In genomic region chr8:84771941-84772378, GRCm38 (mm10) we compare ENCODE assay signal across 8 mouse cellular contexts. TPM values are rescaled to one million over a fixed set of nuclear protein-coding genes. Genes with fewer than 3 reads are reported as not detected.
DNase-seq lines count a peak whose midpoint lies in the region; ATAC-seq and TF ChIP-seq lines count a peak whose summit lies in the region.

No protein-coding gene starts in this region.

- peak overlapping the region; percentile 61 for H3K9ac ChIP-seq in neural tube, embryonic 13.5 days

- TF ChIP-seq CTCF in gastrocnemius, adult 2 months (IDR thresholded peaks at IDR 0.05), result no peak

- H3K4me1 ChIP-seq in neural tube, embryonic 13.5 days (replicated peaks), result peaks cover 76% of the 10 kb centered on the region

- intact Hi-C loops in gastrocnemius, adult 2 months (cut with DNase I), result no loop called here

- no peak for ATAC-seq in neural tube, embryonic 13.5 days (ENCODE audit: low read depth)
- ATAC-seq in erythroid progenitor cell, adult 5-6 weeks (replicated peaks; ENCODE audit: low FRiP score, poor library complexity, severe bottlenecking), result no peak

- peak overlapping the region; percentile 61 for H3K4me3 ChIP-seq in gastrocnemius, adult 2 months
- H3K4me3 ChIP-seq in neural tube, embryonic 13.5 days, result peak overlapping the region; percentile 31

- 4% methylated on average over 34 of the region's 34 CpGs for WGBS in neural tube, embryonic 13.5 days

- H3K36me3 ChIP-seq in neural tube, embryonic 13.5 days, result no peaks in the 10 kb centered on the region

- peak; percentile 51 for DNase-seq in gastrocnemius, adult 2 months
- DNase-seq in gastrocnemius, postnatal 25 days, result no peak
- DNase-seq in urinary bladder, postnatal 14 days (ENCODE audit: low spot score), result peak; percentile 53
- DNase-seq in urinary bladder, postnatal 25 days (ENCODE audit: low spot score), result no peak
- peak; percentile 53 for DNase-seq in kidney, postnatal 10 days
- no peak for DNase-seq in ovary, postnatal 10 days (ENCODE audit: low spot score)

- H3K27me3 ChIP-seq in neural tube, embryonic 13.5 days, result peaks cover 90% of the 10 kb centered on the region

- peak overlapping the region; percentile 96 for H3K27ac ChIP-seq in gastrocnemius, adult 2 months
- peak overlapping the region; percentile 42; the same call in 1 of the 2 replicates for H3K27ac ChIP-seq in neural tube, embryonic 13.5 days (replicated peaks)

- H3K9me3 ChIP-seq in neural tube, embryonic 13.5 days, result no peaks in the 10 kb centered on the region

- H3K4me2 ChIP-seq in neural tube, embryonic 13.5 days, result peak overlapping the region; percentile 55

RNA-seq across cellular contexts. Expression of gene Nfix, which starts 28.2 kb away (rescaled TPM):
- total RNA-seq in gastrocnemius, adult 2 months (2021), result 100 to 1,000 TPM; 465 to 558 TPM
- total RNA-seq in gastrocnemius, postnatal 25 days (2021), result 100 to 1,000 TPM; 447 to 529 TPM
- polyA plus RNA-seq in neural tube, embryonic 13.5 days (2015; fragmentation: Nextera tagmentation; extraction: Ambion mirVana), result 28.7 and 34.4 TPM in 2 replicates
- total RNA-seq in erythroid progenitor cell, adult 5-6 weeks (2015; ENCODE audit: low replicate concordance), result 53.7 and 76.0 TPM in 2 replicates
- 33.6 and 36.8 TPM in 2 replicates for total RNA-seq in erythroid progenitor cell, adult 5-6 weeks (2017; ENCODE audit: low replicate concordance)

RNA-seq across cellular contexts. Expression of gene G430095P16Rik, which starts 49.2 kb away (rescaled TPM):
- under 1 TPM; 0.36 to 0.78 TPM for total RNA-seq in gastrocnemius, adult 2 months (2021)
- total RNA-seq in gastrocnemius, postnatal 25 days (2021), result under 1 TPM; 0.54 to 0.67 TPM
- 1.4 and 2.2 TPM in 2 replicates for polyA plus RNA-seq in neural tube, embryonic 13.5 days (2015; fragmentation: Nextera tagmentation; extraction: Ambion mirVana)
- 12.2 and 21.6 TPM in 2 replicates for total RNA-seq in erythroid progenitor cell, adult 5-6 weeks (2015; ENCODE audit: low replicate concordance)
- total RNA-seq in erythroid progenitor cell, adult 5-6 weeks (2017; ENCODE audit: low replicate concordance), result 1.1 and 13.2 TPM in 2 replicates

RNA-seq across cellular contexts. Expression of gene Dand5, which starts 50.7 kb away (rescaled TPM):
- total RNA-seq in gastrocnemius, adult 2 months (2021), result 10 to 100 TPM; 10.2 to 14.3 TPM
- total RNA-seq in gastrocnemius, postnatal 25 days (2021), result 1 to 10 TPM; 9.5 to 9.6 TPM
- 12.3 and 12.8 TPM in 2 replicates for polyA plus RNA-seq in neural tube, embryonic 13.5 days (2015; fragmentation: Nextera tagmentation; extraction: Ambion mirVana)
- 2.5 and 3.8 TPM in 2 replicates for total RNA-seq in erythroid progenitor cell, adult 5-6 weeks (2015; ENCODE audit: low replicate concordance)
- total RNA-seq in erythroid progenitor cell, adult 5-6 weeks (2017; ENCODE audit: low replicate concordance), result 5.4 and 6.7 TPM in 2 replicates

RNA-seq across cellular contexts. Expression of gene Gadd45gip1, which starts 59.4 kb away (rescaled TPM):
- total RNA-seq in gastrocnemius, adult 2 months (2021), result 10 to 100 TPM; 16.2 to 30.4 TPM
- total RNA-seq in gastrocnemius, postnatal 25 days (2021), result 10 to 100 TPM; 20.5 to 22.6 TPM
- 35.1 and 39.8 TPM in 2 replicates for polyA plus RNA-seq in neural tube, embryonic 13.5 days (2015; fragmentation: Nextera tagmentation; extraction: Ambion mirVana)
- total RNA-seq in erythroid progenitor cell, adult 5-6 weeks (2015; ENCODE audit: low replicate concordance), result 6.7 and 7.6 TPM in 2 replicates
- total RNA-seq in erythroid progenitor cell, adult 5-6 weeks (2017; ENCODE audit: low replicate concordance), result 11.3 and 16.4 TPM in 2 replicates

Comparison
In these comparisons a context has a peak if more than half of its experiments do, and no peak if none do; other contexts are left out.
1. DNase-seq: peak in gastrocnemius, adult 2 months (single experiment), urinary bladder, postnatal 14 days (single experiment) and kidney, postnatal 10 days (single experiment); none in gastrocnemius, postnatal 25 days (single experiment), urinary bladder, postnatal 25 days (single experiment) and ovary, postnatal 10 days (single experiment).
2. RNA of gene Nfix, which starts 28.2 kb away (total RNA-seq): 465 to 558 TPM in gastrocnemius, adult 2 months and 447 to 529 TPM in gastrocnemius, postnatal 25 days; 33.6 to 76.0 TPM in erythroid progenitor cell, adult 5-6 weeks; every median in the first group is over 4 times any median in the second.